Comparison of ENCODE assay signal across 22 mouse cellular contexts in genomic region chr7:27647281-27648002, GRCm38 (mm10). TPM values are rescaled to one million over a fixed set of nuclear protein-coding genes. Genes with fewer than 3 reads are reported as not detected.
"Had no signal": no experiment of that assay in that cellular context is flagged by ENCODE, and none has a peak within 500 bp of the region (broad histone marks: within the 10 kb centered on the region; RNA-seq: fewer than 3 reads in every experiment).

No protein-coding gene starts in this region.

- H3K9me3 ChIP-seq: liver, embryonic 15.5 days; lung, embryonic 15.5 days; megakaryocyte, embryonic 14.5 days; midbrain, embryonic 13.5 days; midbrain, embryonic 15.5 days; neural tube, embryonic 12.5 days; stomach, embryonic 15.5 days had no signal

- H3K4me1 ChIP-seq: midbrain, embryonic 13.5 days; midbrain, embryonic 15.5 days; neural tube, embryonic 12.5 days; stomach, embryonic 15.5 days had no signal

- H3K27ac ChIP-seq: liver, embryonic 15.5 days; lung, embryonic 15.5 days; macrophage; midbrain, embryonic 13.5 days; midbrain, embryonic 15.5 days; neural tube, embryonic 12.5 days; stomach, embryonic 15.5 days; stomach, postnatal 0 days had no signal

- H3K4me3 ChIP-seq: liver, embryonic 15.5 days; lung, embryonic 15.5 days; megakaryocyte, embryonic 14.5 days; midbrain, embryonic 13.5 days; midbrain, embryonic 15.5 days; neural tube, embryonic 12.5 days; stomach, embryonic 15.5 days had no signal

- DNase-seq: liver, postnatal 0 days; lung, adult 2 months; lung, postnatal 14 days; lung, postnatal 36 days; right cerebral cortex, postnatal 14 days; thymus, adult 2 months; thymus, postnatal 25 days; thymus, postnatal 4 days had no signal

- H3K36me3 ChIP-seq: liver, embryonic 15.5 days; lung, embryonic 15.5 days; midbrain, embryonic 13.5 days; midbrain, embryonic 15.5 days; neural tube, embryonic 12.5 days; stomach, embryonic 15.5 days had no signal

- H3K27me3 ChIP-seq: midbrain, embryonic 15.5 days had no signal

- H3K4me2 ChIP-seq: liver, embryonic 15.5 days; lung, embryonic 15.5 days; midbrain, embryonic 11.5 days; midbrain, embryonic 13.5 days; midbrain, embryonic 15.5 days; neural tube, embryonic 12.5 days; stomach, embryonic 15.5 days had no signal

- ATAC-seq: liver, postnatal 0 days; midbrain, embryonic 13.5 days; midbrain, embryonic 15.5 days had no signal

- H3K9ac ChIP-seq: liver, embryonic 15.5 days; liver, postnatal 0 days; lung, embryonic 15.5 days; midbrain, embryonic 13.5 days; midbrain, embryonic 15.5 days; neural tube, embryonic 12.5 days; stomach, embryonic 15.5 days had no signal

RNA-seq across cellular contexts. Expression of gene Ttc9b, which starts 6.3 kb away (rescaled TPM):
- total RNA-seq: megakaryocyte progenitor cell, adult 5-6 weeks; monocyte, adult 5-6 weeks had no signal
- polyA plus RNA-seq: liver, postnatal 0 days; lung, adult 2 months; macrophage; spleen, adult 2 months; thymus, adult 2 months; urinary bladder, adult 2 months had no signal
